Mouse (Mus musculus) left cerebral cortex, adult 2 months (tissue): ENCODE measurements at regions not wholly inside any gene's neighbourhood (a gene's known extent, or its start where the extent isn't known, plus 50 kb on each side); places are given as distances from the start of the nearest gene placed in this dataset.
"Not testable (repeated sequence)": the region's sequence is repeated elsewhere in the genome, so short reads cannot be mapped to it uniquely, and the experiment has no call there.

Source experiments
- DNase-seq, 2 experiments: peaks; one replicate each; pipeline ENCODE4 v3.0.0; 2021 to 2022; ENCODE audit warnings: low spot score in 2 of 2, mixed read lengths in 1 of 2; ENCODE audit errors: extremely low spot score in 1 of 2
- H3K27ac ChIP-seq: fragments of 200-600 bp; 2 replicates; pipeline ENCODE4 v1.8.1; 2022
- H3K4me3 ChIP-seq: fragments of 200-600 bp; 2 replicates; pipeline ENCODE4 v1.8.1; 2022
- CTCF ChIP-seq: fragments of 200-600 bp; IDR thresholded peaks from 2 replicates; pipeline ENCODE4 v1.8.1; 2022; ENCODE audit warnings: antibody characterized with exemption, mild to moderate bottlenecking, moderate library complexity
- intact Hi-C: fragments of 180-260 bp; cut with DNase I; formaldehyde crosslinking; loops from one replicate; pipeline ENCODE4 v1.15.1; 2025

DNA sequence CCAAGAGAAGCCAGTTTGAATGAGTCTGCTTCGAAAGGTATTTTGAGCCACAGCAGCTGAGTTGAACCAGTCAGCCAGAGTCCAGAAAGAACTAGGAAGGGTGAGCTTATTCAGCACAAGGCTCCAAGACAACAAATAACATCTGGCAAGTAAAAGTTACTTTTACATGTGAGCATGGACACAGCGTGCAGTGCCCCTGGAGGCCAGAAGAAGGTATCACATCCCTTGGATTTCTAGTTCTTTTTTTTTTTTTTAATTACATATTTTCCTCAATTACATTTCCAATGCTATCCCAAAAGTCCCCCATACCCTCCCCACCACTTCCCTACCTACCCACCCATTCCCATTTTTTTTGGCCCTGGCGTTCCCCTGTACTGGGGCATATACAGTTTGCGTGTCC lies 367.4 kb downstream of the Gm9008 start:
- H3K27ac ChIP-seq, H3K4me3 ChIP-seq, intact Hi-C loops, DNase-seq: not testable (repeated sequence)
- peak; percentile 35 for TF ChIP-seq CTCF

DNA sequence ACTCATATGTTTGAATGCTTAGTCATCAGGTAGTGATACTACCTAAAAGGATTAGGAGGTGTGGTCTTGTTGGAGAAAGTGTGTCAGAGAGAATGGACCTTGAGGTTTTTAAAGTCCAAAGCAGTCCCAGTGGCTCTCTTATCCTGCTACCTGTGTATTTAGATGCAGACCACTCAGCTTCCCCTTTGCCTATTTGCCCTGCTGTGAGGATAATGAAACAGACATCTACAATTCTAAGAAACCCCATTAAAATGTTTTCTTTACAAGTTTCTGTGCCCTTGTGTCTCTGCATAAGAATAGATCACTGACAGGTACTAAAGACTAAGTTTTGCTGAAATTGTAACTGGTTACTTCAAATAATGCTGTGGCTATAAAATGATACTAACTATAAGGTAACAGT lies 381.8 kb downstream of the Gm9008 start:
- H3K4me3 ChIP-seq: no peak overlapping the region
- DNase-seq: no peak
- intact Hi-C loops: no loop called here
- no peak overlapping the region for H3K27ac ChIP-seq
- TF ChIP-seq CTCF: no peak

DNA sequence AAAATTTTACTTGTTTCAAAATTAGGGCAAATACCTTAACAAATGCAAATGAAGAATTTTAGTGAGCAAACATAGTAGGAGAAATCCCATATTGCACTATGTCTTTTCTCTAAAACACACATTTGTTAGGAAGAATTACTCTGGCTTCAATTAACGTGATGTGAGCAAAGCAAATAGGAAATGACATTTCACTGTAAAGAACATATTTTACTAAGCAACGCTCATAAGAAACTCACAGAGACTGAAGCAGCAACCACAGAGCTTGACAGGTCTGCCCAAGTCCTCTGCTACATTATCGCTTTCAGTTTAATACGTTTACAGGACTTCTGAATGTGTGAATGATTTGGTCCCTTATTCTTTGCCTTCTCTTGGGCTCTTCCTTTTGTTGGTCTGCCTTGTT lies 383.2 kb downstream of the Gm9008 start:
- TF ChIP-seq CTCF: no peak
- intact Hi-C loops: no loop called here

DNA sequence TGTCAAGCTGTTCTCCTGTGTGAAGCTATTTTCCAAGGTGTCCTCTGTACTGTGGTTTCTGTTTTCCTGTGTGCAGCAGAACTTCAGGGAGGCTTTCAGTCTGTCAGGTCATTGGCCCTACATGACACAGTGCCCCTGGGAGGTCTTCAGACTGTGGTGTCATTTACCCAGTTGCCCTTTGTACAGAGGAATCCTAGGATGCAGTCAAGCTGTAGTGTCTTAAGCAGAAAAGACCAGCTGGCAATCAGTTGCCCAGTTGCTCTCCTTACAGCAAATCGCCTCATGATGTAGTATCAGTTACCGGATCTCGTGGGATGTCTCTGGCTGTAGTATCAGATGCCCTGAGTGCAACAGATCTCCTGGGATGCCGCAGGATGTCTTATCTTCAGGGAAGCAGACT lies 432.2 kb downstream of the Gm9008 start:
- Histone ChIP-seq H3K4me3 (no peak overlapping the region), H3K27ac (no peak overlapping the region)
- intact Hi-C loops: no loop called here
- no peak for TF ChIP-seq CTCF
- no peak for DNase-seq

More for the DNA sequence above, 383.2 kb downstream of the Gm9008 start:
- Histone ChIP-seq H3K4me3 (no peak overlapping the region), H3K27ac (no peak overlapping the region)
- no peak for DNase-seq

- intact Hi-C loops: no loop called here
- TF ChIP-seq CTCF: no peak
- no peak overlapping the region for H3K27ac ChIP-seq
- DNase-seq: no peak
- no peak overlapping the region for H3K4me3 ChIP-seq
Observed at GRCm38 (mm10) chr6:76052652-76053313, 444.8 kb downstream of the Gm9008 start.

DNA sequence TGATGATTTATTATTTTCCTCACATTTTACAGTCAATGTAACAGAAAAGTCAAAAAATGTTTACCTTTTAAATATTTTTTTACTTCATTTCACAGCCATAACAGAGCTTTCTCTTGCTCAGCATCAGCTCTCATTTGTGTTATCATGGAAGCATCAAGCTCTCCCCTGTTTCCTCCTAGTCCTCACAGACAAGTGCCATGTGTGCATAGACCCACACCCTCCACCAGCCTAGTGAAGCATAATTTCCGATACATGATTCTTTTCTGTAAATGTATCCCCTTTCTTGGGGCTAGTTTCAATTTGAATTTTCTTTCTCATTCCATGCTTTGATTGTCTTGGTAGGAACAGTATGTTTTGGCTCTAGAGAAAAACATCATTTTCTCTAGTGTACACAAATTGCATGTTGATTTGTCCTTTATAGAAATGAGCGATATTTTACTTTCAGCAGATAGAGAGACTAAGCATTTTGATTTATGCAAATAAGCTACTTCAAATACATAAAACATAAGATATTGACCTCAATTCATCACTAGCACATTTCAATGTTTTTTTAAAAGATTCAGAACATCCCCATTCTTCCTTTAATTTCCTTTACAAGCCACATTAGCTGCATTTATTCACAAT lies 489.7 kb downstream of the Gm9008 start:
- no peak for TF ChIP-seq CTCF
- intact Hi-C loops: no loop called here
- no peak overlapping the region for H3K27ac ChIP-seq
- no peak for DNase-seq
- no peak overlapping the region for H3K4me3 ChIP-seq
